Mouse (Mus musculus): ENCODE data around the gene Nav2. TPM values are rescaled to one million over a fixed set of nuclear protein-coding genes. Genes with fewer than 3 reads are reported as not detected.

Gene Nav2
- polyA plus RNA-seq, 1 experiment from 2014 or later = 36.1 TPM

- ATAC-seq (ENCODE audit: low FRiP score) = no peak
- H3K4me1 ChIP-seq (replicated peaks; ENCODE audit: control insufficient read depth, insufficient read depth, low read length) = peaks cover 4% of the 10 kb centered on the region
Observed at GRCm38 (mm10) chr7:49388137-49388536, 479.6 kb downstream of the Nav2 start.

GRCm38 (mm10) chr7:49390312-49390711 is 481.8 kb downstream of the Nav2 start:
- Histone ChIP-seq H3K9ac (ENCODE audit: low read depth, low read length) (no peak overlapping the region), H3K36me3 (ENCODE audit: control insufficient read depth, insufficient read depth, low read length) (no peaks in the 10 kb centered on the region), H3K27me3 (ENCODE audit: control insufficient read depth, insufficient read depth, low read length) (no peaks in the 10 kb centered on the region), H3K4me3 (ENCODE audit: low read depth, low read length) (no peak overlapping the region), H3K27ac (ENCODE audit: low read depth, low read length) (no peak overlapping the region; the same call in 1 of the 2 replicates), H3K4me2 (replicated peaks; ENCODE audit: low read depth, low read length) (no peak overlapping the region), H3K9me3 (ENCODE audit: control insufficient read depth, low read length) (no peaks in the 10 kb centered on the region), H3K4me1 (replicated peaks; ENCODE audit: control insufficient read depth, insufficient read depth, low read length) (peaks cover 4% of the 10 kb centered on the region)
- DNase-seq (ENCODE audit: low spot score) (peak; percentile 36), ATAC-seq (ENCODE audit: low FRiP score) (peak; percentile 64)
- WGBS = 65% methylated on average over 3 of the region's 3 CpGs

More at GRCm38 (mm10) chr7:49388137-49388536, 479.6 kb downstream of the Nav2 start:
- 53% methylated on average over 2 of the region's 2 CpGs for WGBS
- H3K9me3 ChIP-seq (ENCODE audit: control insufficient read depth, low read length) = no peaks in the 10 kb centered on the region
- H3K36me3 ChIP-seq (ENCODE audit: control insufficient read depth, insufficient read depth, low read length) = no peaks in the 10 kb centered on the region
- no peak overlapping the region for H3K9ac ChIP-seq (ENCODE audit: low read depth, low read length)
- no peaks in the 10 kb centered on the region for H3K27me3 ChIP-seq (ENCODE audit: control insufficient read depth, insufficient read depth, low read length)
- DNase-seq (ENCODE audit: low spot score) = no peak
- no peak overlapping the region for H3K4me2 ChIP-seq (replicated peaks; ENCODE audit: low read depth, low read length)
- no peak overlapping the region for H3K27ac ChIP-seq (ENCODE audit: low read depth, low read length)
- H3K4me3 ChIP-seq (ENCODE audit: low read depth, low read length) = no peak overlapping the region

- Histone ChIP-seq H3K36me3 (ENCODE audit: control insufficient read depth, insufficient read depth, low read length) (no peaks in the 10 kb centered on the region), H3K27me3 (ENCODE audit: control insufficient read depth, insufficient read depth, low read length) (no peaks in the 10 kb centered on the region), H3K4me2 (replicated peaks; ENCODE audit: low read depth, low read length) (no peak overlapping the region), H3K4me3 (ENCODE audit: low read depth, low read length) (no peak overlapping the region), H3K4me1 (replicated peaks; ENCODE audit: control insufficient read depth, insufficient read depth, low read length) (peaks cover 4% of the 10 kb centered on the region), H3K9me3 (ENCODE audit: control insufficient read depth, low read length) (no peaks in the 10 kb centered on the region), H3K9ac (ENCODE audit: low read depth, low read length) (no peak overlapping the region), H3K27ac (ENCODE audit: low read depth, low read length) (no peak overlapping the region)
- ATAC-seq (ENCODE audit: low FRiP score) = no peak
- 66% methylated on average over 9 of the region's 9 CpGs for WGBS
- no peak for DNase-seq (ENCODE audit: low spot score)
Observed at GRCm38 (mm10) chr7:49390829-49391228, 482.3 kb downstream of the Nav2 start.

- Histone ChIP-seq H3K27me3 (ENCODE audit: control insufficient read depth, insufficient read depth, low read length) (no peaks in the 10 kb centered on the region), H3K9me3 (ENCODE audit: control insufficient read depth, low read length) (no peaks in the 10 kb centered on the region), H3K4me3 (ENCODE audit: low read depth, low read length) (no peak overlapping the region), H3K4me2 (replicated peaks; ENCODE audit: low read depth, low read length) (no peak overlapping the region), H3K9ac (ENCODE audit: low read depth, low read length) (no peak overlapping the region), H3K36me3 (ENCODE audit: control insufficient read depth, insufficient read depth, low read length) (no peaks in the 10 kb centered on the region), H3K4me1 (replicated peaks; ENCODE audit: control insufficient read depth, insufficient read depth, low read length) (peaks cover 4% of the 10 kb centered on the region), H3K27ac (ENCODE audit: low read depth, low read length) (no peak overlapping the region)
- ATAC-seq (ENCODE audit: low FRiP score) (no peak), DNase-seq (ENCODE audit: low spot score) (peak; percentile 55)
- WGBS = 48% methylated on average over 3 of the region's 3 CpGs
Observed at GRCm38 (mm10) chr7:49392180-49392579, 483.7 kb downstream of the Nav2 start.

DNA sequence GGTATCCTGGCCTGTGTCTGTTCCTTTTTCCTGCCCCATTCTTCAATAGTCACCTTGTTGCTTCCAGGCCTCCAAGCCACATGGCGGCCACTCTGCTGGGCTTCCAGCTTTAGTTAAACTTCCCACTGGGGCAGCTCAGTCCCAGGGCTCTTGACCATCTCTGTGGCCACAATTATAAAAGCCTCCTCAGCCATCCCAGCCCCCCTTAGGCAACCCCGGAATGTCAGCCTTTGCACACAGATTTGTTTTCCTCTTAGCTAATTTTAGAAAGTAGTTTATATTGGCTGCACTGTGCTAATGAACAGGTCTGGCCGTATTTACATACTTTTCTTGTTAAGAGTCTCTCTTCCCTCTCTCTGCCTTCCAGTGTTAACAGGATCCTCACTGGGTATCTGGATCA is 484.3 kb downstream of the Nav2 start:
- Histone ChIP-seq H3K4me2 (replicated peaks; ENCODE audit: low read depth, low read length) (no peak overlapping the region), H3K4me1 (replicated peaks; ENCODE audit: control insufficient read depth, insufficient read depth, low read length) (peaks cover 4% of the 10 kb centered on the region), H3K27ac (ENCODE audit: low read depth, low read length) (no peak overlapping the region), H3K9ac (ENCODE audit: low read depth, low read length) (no peak overlapping the region), H3K9me3 (ENCODE audit: control insufficient read depth, low read length) (no peaks in the 10 kb centered on the region), H3K36me3 (ENCODE audit: control insufficient read depth, insufficient read depth, low read length) (no peaks in the 10 kb centered on the region), H3K4me3 (ENCODE audit: low read depth, low read length) (no peak overlapping the region), H3K27me3 (ENCODE audit: control insufficient read depth, insufficient read depth, low read length) (no peaks in the 10 kb centered on the region)
- no peak for DNase-seq (ENCODE audit: low spot score)
- WGBS = 77% methylated on average over 3 of the region's 3 CpGs
- ATAC-seq (ENCODE audit: low FRiP score) = no peak

DNA sequence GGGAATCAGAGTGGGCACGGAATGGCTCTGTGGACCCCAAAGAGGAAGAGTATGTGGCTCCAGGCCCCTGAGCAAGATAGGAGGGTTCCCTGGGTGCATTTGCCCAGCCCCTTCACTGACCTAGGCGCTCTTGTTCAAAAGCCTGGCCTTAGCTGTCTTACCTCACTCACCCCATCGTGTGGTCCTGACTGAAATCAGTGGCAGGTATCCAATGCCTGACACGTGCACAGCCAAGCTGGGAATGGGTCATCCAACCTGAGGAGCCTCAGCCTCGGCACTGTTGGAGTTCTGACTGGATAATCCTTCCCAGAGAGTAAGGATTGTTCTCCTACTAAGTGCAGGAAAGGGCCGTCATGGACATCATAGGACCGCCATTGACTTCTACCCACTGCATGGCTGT is 485.3 kb downstream of the Nav2 start:
- Histone ChIP-seq H3K9ac (ENCODE audit: low read depth, low read length) (no peak overlapping the region), H3K36me3 (ENCODE audit: control insufficient read depth, insufficient read depth, low read length) (no peaks in the 10 kb centered on the region), H3K27ac (ENCODE audit: low read depth, low read length) (no peak overlapping the region), H3K4me1 (replicated peaks; ENCODE audit: control insufficient read depth, insufficient read depth, low read length) (peaks cover 4% of the 10 kb centered on the region), H3K9me3 (ENCODE audit: control insufficient read depth, low read length) (no peaks in the 10 kb centered on the region), H3K27me3 (ENCODE audit: control insufficient read depth, insufficient read depth, low read length) (no peaks in the 10 kb centered on the region), H3K4me2 (replicated peaks; ENCODE audit: low read depth, low read length) (no peak overlapping the region), H3K4me3 (ENCODE audit: low read depth, low read length) (no peak overlapping the region)
- 90% methylated on average over 7 of the region's 7 CpGs for whole genome bisulfite sequencing
- ATAC-seq (ENCODE audit: low FRiP score) (no peak), DNase-seq (ENCODE audit: low spot score) (no peak)

DNA sequence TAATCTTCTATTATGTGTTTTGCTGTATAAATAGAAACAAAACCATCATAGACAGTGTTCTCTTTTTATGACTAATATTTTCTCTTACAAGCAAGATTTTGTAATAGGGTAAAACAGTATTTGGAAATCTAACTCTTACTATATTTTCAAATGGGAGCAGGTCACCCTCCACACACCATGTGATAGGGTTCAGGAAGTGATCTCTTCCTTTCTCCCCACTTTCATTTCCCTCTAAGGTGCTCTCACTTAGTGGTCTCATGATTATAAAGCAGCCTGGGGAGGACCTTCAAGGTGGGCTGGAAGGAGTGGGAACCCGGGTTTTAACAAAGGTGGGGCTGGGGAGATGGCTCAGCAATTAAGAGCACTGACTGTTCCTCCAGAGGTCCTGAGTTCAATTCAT is 487.7 kb downstream of the Nav2 start:
- Histone ChIP-seq H3K27ac (ENCODE audit: low read depth, low read length) (no peak overlapping the region), H3K9me3 (ENCODE audit: control insufficient read depth, low read length) (no peaks in the 10 kb centered on the region), H3K9ac (ENCODE audit: low read depth, low read length) (no peak overlapping the region), H3K27me3 (ENCODE audit: control insufficient read depth, insufficient read depth, low read length) (no peaks in the 10 kb centered on the region), H3K36me3 (ENCODE audit: control insufficient read depth, insufficient read depth, low read length) (no peaks in the 10 kb centered on the region), H3K4me2 (replicated peaks; ENCODE audit: low read depth, low read length) (no peak overlapping the region), H3K4me3 (ENCODE audit: low read depth, low read length) (no peak overlapping the region), H3K4me1 (replicated peaks; ENCODE audit: control insufficient read depth, insufficient read depth, low read length) (no peaks in the 10 kb centered on the region; the same call in 1 of the 2 replicates)
- DNase-seq (ENCODE audit: low spot score) (no peak), ATAC-seq (ENCODE audit: low FRiP score) (no peak)
- WGBS = 84% methylated on average over 1 of the region's 1 CpGs

- H3K4me1 ChIP-seq (replicated peaks; ENCODE audit: control insufficient read depth, insufficient read depth, low read length) = no peaks in the 10 kb centered on the region; the same call in 1 of the 2 replicates
Observed at GRCm38 (mm10) chr7:49397441-49398003, 489.0 kb downstream of the Nav2 start.

GRCm38 (mm10) chr7:49398020-49398516 is 489.6 kb downstream of the Nav2 start:
- no peaks in the 10 kb centered on the region for H3K27me3 ChIP-seq (ENCODE audit: control insufficient read depth, insufficient read depth, low read length)
- no peak overlapping the region for H3K27ac ChIP-seq (ENCODE audit: low read depth, low read length)
- no peak overlapping the region for H3K9ac ChIP-seq (ENCODE audit: low read depth, low read length)
- H3K4me2 ChIP-seq (replicated peaks; ENCODE audit: low read depth, low read length) = no peak overlapping the region
- DNase-seq (ENCODE audit: low spot score) (no peak), ATAC-seq (ENCODE audit: low FRiP score) (no peak)
- no peaks in the 10 kb centered on the region for H3K36me3 ChIP-seq (ENCODE audit: control insufficient read depth, insufficient read depth, low read length)
- H3K9me3 ChIP-seq (ENCODE audit: control insufficient read depth, low read length) = no peaks in the 10 kb centered on the region
- WGBS = 83% methylated on average over 7 of the region's 7 CpGs
- no peak overlapping the region for H3K4me3 ChIP-seq (ENCODE audit: low read depth, low read length)
- no peaks in the 10 kb centered on the region; the same call in 1 of the 2 replicates for H3K4me1 ChIP-seq (replicated peaks; ENCODE audit: control insufficient read depth, insufficient read depth, low read length)

More at GRCm38 (mm10) chr7:49397441-49398003, 489.0 kb downstream of the Nav2 start:
- H3K27me3 ChIP-seq (ENCODE audit: control insufficient read depth, insufficient read depth, low read length) = no peaks in the 10 kb centered on the region
- no peak overlapping the region for H3K4me3 ChIP-seq (ENCODE audit: low read depth, low read length)
- ATAC-seq (ENCODE audit: low FRiP score) (no peak), DNase-seq (ENCODE audit: low spot score) (no peak)
- WGBS = 76% methylated on average over 17 of the region's 17 CpGs
- no peak overlapping the region for H3K4me2 ChIP-seq (replicated peaks; ENCODE audit: low read depth, low read length)
- no peaks in the 10 kb centered on the region for H3K9me3 ChIP-seq (ENCODE audit: control insufficient read depth, low read length)
- no peak overlapping the region for H3K27ac ChIP-seq (ENCODE audit: low read depth, low read length)
- H3K36me3 ChIP-seq (ENCODE audit: control insufficient read depth, insufficient read depth, low read length) = no peaks in the 10 kb centered on the region
- H3K9ac ChIP-seq (ENCODE audit: low read depth, low read length) = no peak overlapping the region

Data from hindbrain, embryonic 11.5 days (tissue).